Mouse (Mus musculus): ENCODE results near the gene Abcf2.

GRCm38 (mm10) chr5:24605980-24606665 lies 28.9 kb upstream of the Abcf2 start:
- TF ChIP-seq GATA1 (IDR thresholded peaks at IDR 0.05; ENCODE audit: borderline replicate concordance, low read length), result no peak
- no peak for TF ChIP-seq FLI1 (IDR thresholded peaks at IDR 0.05; ENCODE audit: low read length)
